Mouse (Mus musculus) hindbrain, embryonic 10.5 days (tissue): Measurements from ENCODE around the gene Slc25a22. TPM values are rescaled to one million over a fixed set of nuclear protein-coding genes. Genes with fewer than 3 reads are reported as not detected.

Experiments used
- DNase-seq: peaks from one replicate; pipeline ENCODE4 v3.0.0-alpha.2; 2017; ENCODE audit warnings: low spot score
- H3K27ac ChIP-seq: fragments of 300-500 bp; sonication (generic); 2 replicates; pipeline ENCODE4 v1.5.1; 2016; ENCODE audit warnings: mild to moderate bottlenecking, moderate library complexity
- H3K27me3 ChIP-seq: fragments of 300-500 bp; sonication (generic); 2 replicates; pipeline ENCODE4 v1.6.1; 2016; ENCODE audit warnings: mild to moderate bottlenecking; ENCODE audit not compliant: poor library complexity, insufficient read depth, severe bottlenecking
- H3K36me3 ChIP-seq: fragments of 300-500 bp; sonication (generic); 2 replicates; pipeline ENCODE4 v1.6.1; 2016; ENCODE audit warnings: mild to moderate bottlenecking, moderate library complexity
- H3K4me1 ChIP-seq: fragments of 300-500 bp; sonication (generic); replicated peaks from 2 replicates; pipeline ENCODE4 v1.6.1; 2016; ENCODE audit warnings: mild to moderate bottlenecking
- H3K4me3 ChIP-seq: fragments of 300-500 bp; sonication (generic); 2 replicates; pipeline ENCODE4 v1.5.1; 2016; ENCODE audit warnings: mild to moderate bottlenecking, moderate library complexity
- H3K9me3 ChIP-seq: fragments of 300-500 bp; sonication (generic); 2 replicates; pipeline ENCODE4 v1.6.1; 2016; ENCODE audit warnings: mild to moderate bottlenecking, moderate library complexity
- WGBS: fragments of 180-500 bp; shearing (Covaris S2); methylation state at CpG from one replicate; pipeline ENCODE4 v1.1.7; 2016; 5-methylcytosine and 5-hydroxymethylcytosine counted together
- polyA plus RNA-seq: library from polyadenylated mRNA; unstranded; fragments of >200 nt; fragmentation: Nextera tagmentation; extraction: Ambion mirVana; gene quantifications from 2 replicates; pipeline ENCODE4 v1.2.1, GENCODE M21; 2016

Slc25a22 gene
- polyA plus RNA-seq, 1 experiment from 2014 or later: 55.6 TPM

DNA sequence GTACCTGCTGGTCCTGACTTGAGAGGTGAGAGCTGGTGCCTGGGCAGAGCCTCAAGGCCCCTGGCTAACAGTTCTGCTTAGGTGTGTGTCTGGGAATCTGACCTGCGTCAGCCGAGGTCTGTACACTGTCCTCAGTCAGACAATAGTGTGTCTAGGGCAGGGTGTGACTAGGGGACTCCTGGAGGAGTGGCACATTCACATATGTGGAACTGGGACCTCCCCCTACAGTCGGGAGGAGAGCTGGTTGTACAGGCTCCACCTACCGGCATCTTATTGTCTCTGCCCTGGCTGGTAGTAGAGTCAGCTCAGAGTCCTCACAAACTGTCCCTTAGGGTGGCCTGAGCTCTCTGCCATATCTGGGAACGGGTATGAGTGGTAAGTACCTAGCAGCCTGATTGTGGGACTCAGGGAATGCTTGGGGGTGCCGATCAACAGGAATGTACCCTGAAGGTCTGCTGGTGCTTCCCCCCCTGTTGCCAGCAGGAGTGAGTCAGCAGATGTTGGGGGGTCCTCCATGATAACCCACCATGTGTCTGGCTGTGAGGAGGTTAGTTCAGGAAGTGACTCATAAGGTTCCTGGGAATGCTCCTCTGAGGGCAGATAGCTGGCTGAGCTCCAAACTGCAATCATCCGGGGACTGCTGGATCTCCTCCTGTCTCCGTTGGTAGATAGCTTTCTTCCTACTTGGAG lies 31.0 kb upstream of the Slc25a22 start:
- peaks cover 68% of the 10 kb centered on the region for H3K4me1 ChIP-seq
- H3K9me3 ChIP-seq: no peaks in the 10 kb centered on the region
- H3K4me3 ChIP-seq: peak overlapping the region; percentile 80
- H3K36me3 ChIP-seq: peaks cover 39% of the 10 kb centered on the region
- peaks cover 35% of the 10 kb centered on the region for H3K27me3 ChIP-seq
- 22% methylated on average over 8 of the region's 8 CpGs for WGBS
- peak overlapping the region; percentile 93 for H3K27ac ChIP-seq
- DNase-seq: peak; percentile 75

DNA sequence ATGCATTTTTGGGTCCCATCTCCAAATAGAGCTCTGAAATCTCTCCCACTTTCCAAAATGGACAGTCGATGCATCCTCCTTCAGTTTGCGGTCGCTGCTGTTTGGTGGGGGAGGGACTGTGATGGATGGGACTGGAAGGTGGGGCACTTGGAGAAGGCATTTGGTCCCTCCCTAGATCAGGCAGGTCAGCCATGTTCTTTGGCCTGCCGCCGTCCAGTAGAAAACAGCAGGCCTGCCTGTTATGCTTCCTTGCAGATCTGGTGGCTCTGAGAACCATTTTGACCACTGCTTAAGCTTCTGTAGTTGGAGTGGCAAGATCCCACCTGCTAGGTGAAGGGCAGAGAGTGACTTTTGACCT lies 30.5 kb upstream of the Slc25a22 start:
- Histone ChIP-seq H3K9me3 (no peaks in the 10 kb centered on the region), H3K27ac (peak overlapping the region; percentile 93), H3K27me3 (peaks cover 40% of the 10 kb centered on the region), H3K4me3 (peak overlapping the region; percentile 80), H3K36me3 (peaks cover 39% of the 10 kb centered on the region), H3K4me1 (peaks cover 68% of the 10 kb centered on the region)
- 25% methylated on average over 5 of the region's 5 CpGs for WGBS
- DNase-seq: peak; percentile 36

DNA sequence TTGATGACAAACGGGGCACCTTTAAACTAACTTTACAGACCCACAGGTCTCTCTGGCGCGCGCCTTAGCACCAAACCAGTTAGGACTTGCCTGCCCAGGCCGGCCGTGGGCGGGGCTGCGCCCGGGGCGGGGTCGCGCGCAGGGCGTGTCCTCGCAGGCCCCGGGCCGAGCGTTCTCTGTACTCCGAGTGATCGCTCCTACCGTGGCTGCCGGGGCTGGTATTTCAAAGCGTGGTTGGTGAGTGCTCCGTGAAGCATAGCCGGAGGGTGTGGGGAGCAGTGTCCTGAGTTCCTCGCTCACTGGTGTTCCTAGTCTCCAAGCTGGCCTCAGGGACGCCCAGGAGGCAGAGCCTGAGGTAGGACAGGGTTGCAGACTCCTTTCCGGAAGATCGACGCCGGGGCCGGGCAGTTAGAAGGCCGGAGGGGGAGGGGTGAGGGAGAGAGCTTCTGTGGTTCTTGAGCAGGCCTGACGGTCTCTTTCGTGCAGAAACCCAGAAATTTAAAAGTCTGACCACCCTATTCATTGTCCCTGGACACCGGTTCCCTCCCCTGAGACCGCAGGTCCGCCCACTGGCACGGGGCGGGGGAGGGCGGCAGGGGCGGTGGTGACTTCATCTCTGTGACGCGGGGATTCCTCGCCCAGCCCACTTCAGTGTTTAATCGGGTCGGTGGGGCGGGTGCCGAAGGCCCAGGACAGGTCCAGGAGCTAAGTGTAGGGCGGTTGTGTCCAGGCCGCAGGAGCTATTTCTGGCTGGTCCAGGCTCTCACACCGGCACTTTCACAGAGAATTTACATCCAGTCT lies 29.7 kb upstream of the Slc25a22 start, which contains the start of gene Cd151:
Cd151 (plus strand) TSS at position 163 of the 801 bp plus-strand sequence.
- H3K9me3 ChIP-seq: no peaks in the 10 kb centered on the region
- peaks cover 34% of the 10 kb centered on the region for H3K36me3 ChIP-seq
- peak; percentile 86 for DNase-seq
- peaks cover 47% of the 10 kb centered on the region for H3K27me3 ChIP-seq
- H3K27ac ChIP-seq: peak within 1 kb of the TSS; percentile 93
- H3K4me3 ChIP-seq: peak within 1 kb of the TSS; percentile 80
- under 1% methylated on average over 52 of the region's 52 CpGs for WGBS
- H3K4me1 ChIP-seq: peaks cover 68% of the 10 kb centered on the region

DNA sequence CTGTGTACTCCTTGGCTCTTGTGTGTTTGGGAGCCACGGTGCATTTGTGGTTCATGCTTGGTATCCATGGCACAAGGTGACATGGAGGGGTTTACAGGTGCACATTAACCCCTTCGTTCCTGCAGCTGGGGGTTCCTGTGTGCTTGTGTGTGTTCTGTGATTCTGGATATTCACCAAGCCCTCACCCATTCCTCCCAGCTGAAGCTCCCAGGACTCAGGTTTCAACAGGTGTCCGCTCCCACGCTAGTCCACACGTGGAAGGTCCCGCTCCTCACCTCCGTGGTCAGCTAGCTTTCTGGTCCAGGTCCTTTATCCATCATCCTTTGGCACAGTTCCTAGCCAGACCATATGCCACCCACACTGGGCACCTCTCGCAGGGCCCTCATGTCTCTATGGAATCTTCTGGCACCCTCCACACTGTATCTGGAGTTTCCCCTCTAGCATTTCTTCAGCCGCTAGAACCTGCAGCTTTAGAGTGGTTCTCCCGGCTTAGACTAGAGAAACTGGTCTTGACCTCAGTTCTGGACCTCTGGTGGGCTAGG lies 29.0 kb upstream of the Slc25a22 start:
- H3K36me3 ChIP-seq: peaks cover 26% of the 10 kb centered on the region
- DNase-seq: no peak
- H3K27me3 ChIP-seq: peaks cover 55% of the 10 kb centered on the region
- H3K9me3 ChIP-seq: no peaks in the 10 kb centered on the region
- peak overlapping the region; percentile 80 for H3K4me3 ChIP-seq
- H3K27ac ChIP-seq: peak overlapping the region; percentile 93
- peaks cover 76% of the 10 kb centered on the region for H3K4me1 ChIP-seq
- WGBS: 61% methylated on average over 10 of the region's 10 CpGs

DNA sequence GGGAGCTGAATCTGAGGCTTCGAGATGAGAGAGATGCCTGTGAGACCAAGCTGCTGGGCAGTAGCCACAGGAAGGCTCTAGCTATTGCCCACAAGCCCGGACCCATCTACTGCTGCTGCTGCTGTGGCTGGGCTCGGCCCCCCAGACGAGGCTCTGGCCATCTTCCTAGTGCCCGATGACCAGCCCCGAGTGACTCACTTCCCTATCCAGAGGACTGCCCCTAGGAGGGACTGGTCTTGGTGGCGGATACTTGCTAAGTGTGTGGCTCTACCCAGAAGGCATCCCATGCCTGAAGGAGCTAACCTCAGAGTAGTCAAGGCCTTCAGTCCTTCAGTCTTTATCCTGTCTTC lies 28.3 kb upstream of the Slc25a22 start:
- no peaks in the 10 kb centered on the region for H3K9me3 ChIP-seq
- peaks cover 83% of the 10 kb centered on the region for H3K4me1 ChIP-seq
- H3K4me3 ChIP-seq: peak overlapping the region; percentile 40
- no peak for DNase-seq
- H3K36me3 ChIP-seq: peaks cover 20% of the 10 kb centered on the region
- no peak overlapping the region for H3K27ac ChIP-seq
- H3K27me3 ChIP-seq: peaks cover 61% of the 10 kb centered on the region
- 81% methylated on average over 7 of the region's 7 CpGs for WGBS

DNA sequence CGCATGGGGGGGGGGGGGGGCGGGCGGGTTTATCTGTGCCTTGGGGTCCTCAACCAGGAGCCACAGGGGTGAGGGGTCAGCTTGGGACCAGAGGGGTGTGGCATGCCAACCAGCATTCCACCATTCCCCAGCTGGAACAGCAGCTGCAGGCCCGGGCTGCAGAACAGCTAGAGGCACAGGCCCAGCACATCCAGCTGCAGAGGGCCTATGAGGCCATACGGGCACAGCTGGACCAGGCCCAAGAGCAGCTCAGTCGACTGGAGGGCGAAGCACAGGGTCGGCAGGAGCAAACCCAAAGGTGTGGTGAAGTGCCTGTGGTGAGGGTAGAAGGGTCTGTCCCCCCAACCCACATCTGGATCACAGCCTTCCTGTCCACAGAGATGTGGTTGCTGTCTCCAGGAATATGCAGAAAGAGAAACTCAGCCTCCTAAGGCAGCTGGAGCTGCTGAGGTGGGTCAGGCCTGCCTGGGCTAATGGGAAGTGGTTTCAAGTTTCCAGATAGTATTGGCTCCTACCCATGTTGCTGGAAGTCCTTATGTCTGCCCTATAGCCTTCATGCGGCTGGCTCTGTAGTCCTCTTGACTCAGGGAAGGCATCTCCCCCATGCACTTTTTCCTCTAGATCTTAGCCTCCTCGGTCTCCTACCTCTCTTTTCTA lies 27.8 kb upstream of the Slc25a22 start:
- H3K27me3 ChIP-seq: peaks cover 66% of the 10 kb centered on the region
- WGBS: 29% methylated on average over 10 of the region's 10 CpGs
- H3K9me3 ChIP-seq: no peaks in the 10 kb centered on the region
- no peak overlapping the region for H3K27ac ChIP-seq
- peaks cover 86% of the 10 kb centered on the region for H3K4me1 ChIP-seq
- no peak for DNase-seq
- peaks cover 15% of the 10 kb centered on the region for H3K36me3 ChIP-seq
- H3K4me3 ChIP-seq: peak overlapping the region; percentile 40

DNA sequence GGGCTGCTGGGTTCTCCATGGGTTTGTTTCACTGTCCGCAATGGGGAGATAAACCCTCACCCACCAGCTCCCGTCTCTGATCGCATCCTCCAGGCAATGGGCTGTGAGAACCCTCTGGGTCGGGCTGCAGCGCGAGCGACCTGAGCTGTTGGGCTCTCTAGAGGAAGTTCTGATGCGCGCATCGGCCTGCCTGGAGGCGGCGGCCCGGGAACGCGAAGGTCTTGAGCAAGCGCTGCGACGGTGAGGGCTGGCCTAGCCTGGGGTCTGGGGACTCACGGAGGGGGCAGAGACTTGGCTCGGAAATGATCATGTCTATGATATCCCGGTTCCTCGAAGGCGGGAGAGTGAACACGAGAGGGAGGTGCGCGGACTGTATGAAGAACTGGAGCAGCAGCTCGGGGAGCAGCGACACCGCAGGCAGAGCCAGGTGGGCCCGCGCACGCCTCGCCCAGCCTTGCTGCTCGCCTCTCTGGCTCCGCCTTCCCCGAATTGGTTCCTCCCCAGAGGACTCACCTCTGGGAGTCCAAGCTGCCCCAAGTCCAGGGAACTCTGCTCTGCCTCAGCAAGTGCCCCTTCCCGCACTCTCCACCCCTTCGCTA lies 27.0 kb upstream of the Slc25a22 start:
- 4% methylated on average over 38 of the region's 38 CpGs for WGBS
- peaks cover 81% of the 10 kb centered on the region for H3K4me1 ChIP-seq
- no peak overlapping the region; the same call in 1 of the 2 replicates for H3K27ac ChIP-seq
- peaks cover 75% of the 10 kb centered on the region for H3K27me3 ChIP-seq
- H3K4me3 ChIP-seq: peak overlapping the region; percentile 40
- H3K9me3 ChIP-seq: no peaks in the 10 kb centered on the region
- no peak for DNase-seq
- peaks cover 8% of the 10 kb centered on the region for H3K36me3 ChIP-seq

DNA sequence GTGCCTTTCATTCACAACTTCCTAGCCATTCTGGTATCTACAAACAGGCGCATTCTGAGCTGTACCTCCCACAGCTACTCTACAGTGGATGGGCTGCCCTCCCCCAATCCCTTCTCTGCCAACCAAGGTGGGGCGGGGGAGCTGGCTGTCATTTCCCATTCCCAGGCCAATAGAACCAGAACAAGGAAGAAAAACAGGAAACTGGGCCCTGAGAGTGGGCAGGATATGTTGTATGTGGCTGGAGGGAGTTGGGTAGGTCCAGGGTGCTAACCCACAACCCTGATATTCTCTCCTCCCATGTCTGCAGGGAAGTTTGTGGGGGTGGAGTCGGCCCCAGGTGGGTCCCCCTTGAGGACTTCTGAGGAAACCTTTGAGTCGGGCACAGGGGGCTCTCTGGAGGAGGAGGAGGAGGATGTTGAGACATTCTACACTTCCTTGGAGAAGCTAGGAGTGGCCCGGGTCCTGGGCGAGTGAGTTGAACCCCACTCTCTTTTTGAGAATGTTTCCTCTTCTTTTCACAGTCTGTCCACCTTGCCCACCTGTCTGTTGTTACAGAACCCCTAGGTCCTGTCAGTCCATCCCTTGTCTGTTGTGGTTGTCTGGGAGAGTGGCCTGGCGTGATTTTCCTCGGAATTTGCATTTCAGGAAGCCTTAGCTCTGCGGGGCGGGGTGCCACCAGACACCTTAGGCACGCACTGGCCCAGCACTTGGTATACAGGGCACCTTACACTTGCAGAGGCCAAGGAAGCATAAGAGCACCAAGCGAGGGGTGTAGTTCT lies 26.3 kb upstream of the Slc25a22 start:
- 16% methylated on average over 12 of the region's 12 CpGs for WGBS
- Histone ChIP-seq H3K9me3 (no peaks in the 10 kb centered on the region), H3K27me3 (peaks cover 81% of the 10 kb centered on the region), H3K4me1 (peaks cover 74% of the 10 kb centered on the region), H3K27ac (no peak overlapping the region), H3K36me3 (peaks cover 8% of the 10 kb centered on the region), H3K4me3 (peak overlapping the region; percentile 40)
- no peak for DNase-seq

DNA sequence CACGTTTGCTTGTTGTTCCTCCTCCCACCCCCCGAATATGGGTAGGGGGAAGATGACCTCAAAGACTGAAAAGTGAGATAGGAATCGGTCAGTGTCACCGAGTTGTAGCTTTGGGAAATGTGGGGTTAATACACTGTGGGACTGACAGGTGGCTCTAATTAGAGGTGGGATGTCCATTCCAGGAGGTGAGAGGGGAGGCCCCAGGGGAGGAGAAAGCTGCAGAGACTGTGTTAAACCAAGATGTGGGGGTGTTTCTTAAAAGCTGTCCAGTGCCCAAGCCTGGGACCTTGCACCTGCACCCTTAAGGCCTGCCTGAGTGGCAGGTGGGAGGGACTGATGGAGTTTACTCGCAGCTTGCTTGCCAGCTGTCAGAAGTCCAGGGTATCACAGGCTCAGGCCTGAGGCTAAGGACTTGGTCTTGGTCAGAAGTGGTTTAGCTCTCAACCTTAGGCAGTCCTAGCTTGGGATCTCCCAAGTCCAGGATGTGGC lies 24.7 kb upstream of the Slc25a22 start:
- no peaks in the 10 kb centered on the region for H3K9me3 ChIP-seq
- H3K27ac ChIP-seq: no peak overlapping the region
- peaks cover 20% of the 10 kb centered on the region for H3K36me3 ChIP-seq
- peak overlapping the region; percentile 54 for H3K4me3 ChIP-seq
- 13% methylated on average over 5 of the region's 5 CpGs for WGBS
- H3K27me3 ChIP-seq: peaks cover 96% of the 10 kb centered on the region
- H3K4me1 ChIP-seq: peaks cover 62% of the 10 kb centered on the region
- DNase-seq: no peak

DNA sequence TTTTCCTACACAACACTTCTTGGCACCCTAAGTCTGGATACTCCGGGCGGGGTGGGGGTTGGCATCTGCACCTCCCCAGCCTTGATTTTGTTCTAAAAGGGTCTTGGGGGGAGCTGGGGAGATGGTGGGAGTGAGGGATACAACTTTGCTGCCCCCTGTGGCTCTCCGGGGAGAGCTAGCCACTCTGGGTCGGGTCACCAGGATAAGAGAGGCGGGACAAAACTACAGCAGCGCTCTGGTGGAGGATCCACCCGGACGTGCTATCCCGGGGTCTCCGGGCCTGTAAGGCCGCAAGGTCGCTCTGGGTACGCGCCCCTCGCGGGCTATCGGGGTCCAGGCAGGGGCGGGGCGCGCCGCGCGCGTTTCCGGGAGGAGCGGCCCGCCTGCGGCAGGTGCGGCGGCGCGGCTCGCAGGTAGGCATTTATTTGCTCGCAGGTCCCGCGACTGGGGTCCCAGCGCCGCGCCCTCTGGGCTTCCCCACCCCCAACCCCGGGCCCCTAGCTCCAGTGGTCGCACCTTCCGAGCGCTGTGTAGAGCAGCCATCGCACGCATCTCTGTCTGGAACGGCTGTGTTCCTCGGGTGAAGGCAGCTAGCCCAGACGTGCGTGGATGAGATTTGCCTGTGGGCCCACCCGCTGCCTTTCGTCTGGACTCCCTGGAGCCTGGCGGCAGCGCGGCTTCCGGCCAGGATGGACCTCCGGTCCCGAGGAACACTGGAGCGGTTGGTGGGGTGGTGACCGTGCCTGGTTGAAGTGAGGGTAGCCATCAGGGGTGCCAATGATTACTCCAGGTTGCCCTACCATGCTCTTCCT lies 24.0 kb upstream of the Slc25a22 start:
- Histone ChIP-seq H3K4me1 (peaks cover 60% of the 10 kb centered on the region), H3K4me3 (peak overlapping the region; percentile 54)
- 3% methylated on average over 59 of the region's 59 CpGs for WGBS

DNA sequence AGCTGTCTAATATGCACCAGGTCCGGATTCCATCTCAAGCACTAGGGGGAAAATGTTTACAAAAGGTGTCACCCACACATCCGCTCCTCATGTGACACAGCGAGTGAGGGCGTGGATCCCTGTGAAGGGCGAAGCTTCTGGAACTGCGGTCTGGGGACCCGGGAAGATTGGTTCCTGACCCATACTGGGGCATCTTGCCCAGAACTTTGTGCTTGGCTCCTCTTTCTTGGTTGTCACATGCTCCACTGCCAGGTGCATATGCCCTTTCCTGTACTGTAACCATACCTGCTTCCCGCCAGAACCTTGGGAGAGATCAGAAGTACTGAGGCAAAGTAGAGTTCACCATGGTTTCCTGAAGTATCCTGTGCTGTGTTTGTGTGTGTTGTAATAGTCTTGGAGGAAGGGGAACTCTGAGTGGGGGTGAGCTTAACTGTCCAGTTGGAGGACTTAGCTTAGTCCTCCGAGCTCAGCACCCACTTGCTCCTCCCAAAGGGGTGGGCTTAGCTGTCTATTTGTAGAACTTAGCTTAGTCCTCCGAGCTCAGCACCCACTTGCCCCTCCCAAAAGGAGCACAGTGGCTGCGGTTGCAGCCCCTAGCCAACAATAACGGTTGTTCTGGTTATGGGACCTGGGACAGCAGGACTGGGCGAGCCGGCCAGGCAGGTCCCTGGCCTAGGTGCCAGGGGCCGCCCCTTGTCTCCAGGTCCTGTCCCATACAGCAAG lies 22.9 kb upstream of the Slc25a22 start, which contains the start of gene Cracr2b:
Cracr2b (plus strand) TSS at position 704 of the 723 bp plus-strand sequence.
- Histone ChIP-seq H3K4me3 (peak within 1 kb of the TSS; percentile 54), H3K4me1 (peaks cover 64% of the 10 kb centered on the region), H3K27me3 (peaks cover 90% of the 10 kb centered on the region), H3K9me3 (no peaks in the 10 kb centered on the region), H3K36me3 (peaks cover 21% of the 10 kb centered on the region), H3K27ac (peak within 1 kb of the TSS; percentile 75)
- WGBS: 73% methylated on average over 15 of the region's 15 CpGs
- no peak for DNase-seq

More for the DNA sequence above, 24.0 kb upstream of the Slc25a22 start:
- H3K9me3 ChIP-seq: no peaks in the 10 kb centered on the region
- no peak for DNase-seq
- peaks cover 98% of the 10 kb centered on the region for H3K27me3 ChIP-seq
- H3K27ac ChIP-seq: peak overlapping the region; percentile 75
- peaks cover 21% of the 10 kb centered on the region for H3K36me3 ChIP-seq
